Comparison of ENCODE assay signal across 8 mouse cellular contexts in genomic region chr7:27490227-27490542, GRCm38 (mm10). TPM values are rescaled to one million over a fixed set of nuclear protein-coding genes. Genes with fewer than 3 reads are reported as not detected.
A peak's percentile ranks its signal among the peaks of the same experiment; 100 is the strongest.
DNase-seq lines count a peak whose midpoint lies in the region; ATAC-seq and TF ChIP-seq lines count a peak whose summit lies in the region.

No protein-coding gene starts in this region.

- 22% methylated on average over 4 of the region's 4 CpGs for WGBS in heart, embryonic 13.5 days
- 36% methylated on average over 4 of the region's 4 CpGs for WGBS in forebrain, embryonic 15.5 days
- WGBS in liver, embryonic 15.5 days (ENCODE audit: insufficient replicate concordance) = 23% methylated on average over 4 of the region's 4 CpGs

- H3K36me3 ChIP-seq in heart, embryonic 13.5 days = peaks cover 17% of the 10 kb centered on the region
- peaks cover 2% of the 10 kb centered on the region; the same call in 1 of the 2 replicates for H3K36me3 ChIP-seq in ES-Bruce4 (ENCODE audit: control insufficient read depth, insufficient read depth, low read length, poor library complexity, severe bottlenecking)
- no peaks in the 10 kb centered on the region for H3K36me3 ChIP-seq in forebrain, embryonic 15.5 days
- peaks cover 18% of the 10 kb centered on the region for H3K36me3 ChIP-seq in liver, embryonic 15.5 days (replicated peaks)

- no peaks in the 10 kb centered on the region for H3K9me3 ChIP-seq in heart, embryonic 13.5 days
- H3K9me3 ChIP-seq in ES-Bruce4 (replicated peaks; ENCODE audit: control insufficient read depth, insufficient read depth, low read length, poor library complexity, severe bottlenecking) = no peaks in the 10 kb centered on the region
- H3K9me3 ChIP-seq in forebrain, embryonic 15.5 days = no peaks in the 10 kb centered on the region
- no peaks in the 10 kb centered on the region for H3K9me3 ChIP-seq in liver, embryonic 15.5 days (replicated peaks)

- peaks cover 57% of the 10 kb centered on the region for H3K4me1 ChIP-seq in heart, embryonic 13.5 days
- peaks cover 12% of the 10 kb centered on the region for H3K4me1 ChIP-seq in ES-Bruce4 (ENCODE audit: control insufficient read depth, insufficient read depth, low read length)
- H3K4me1 ChIP-seq in forebrain, embryonic 15.5 days = peaks cover 20% of the 10 kb centered on the region
- peaks cover 80% of the 10 kb centered on the region for H3K4me1 ChIP-seq in liver, embryonic 15.5 days (replicated peaks)

- no peaks in the 10 kb centered on the region for H3K27me3 ChIP-seq in heart, embryonic 13.5 days (replicated peaks)
- no peaks in the 10 kb centered on the region for H3K27me3 ChIP-seq in ES-Bruce4 (ENCODE audit: control insufficient read depth, insufficient read depth, low read length, poor library complexity, severe bottlenecking)
- H3K27me3 ChIP-seq in forebrain, embryonic 15.5 days = no peaks in the 10 kb centered on the region
- H3K27me3 ChIP-seq in liver, embryonic 15.5 days = no peaks in the 10 kb centered on the region

- peak overlapping the region; percentile 47 for H3K4me3 ChIP-seq in heart, embryonic 13.5 days
- peak overlapping the region; percentile 49 for H3K4me3 ChIP-seq in ES-Bruce4 (ENCODE audit: low read depth, low read length)
- peak overlapping the region; percentile 35 for H3K4me3 ChIP-seq in forebrain, embryonic 15.5 days
- peak overlapping the region; percentile 63 for H3K4me3 ChIP-seq in liver, embryonic 15.5 days (replicated peaks)

- no peak for TF ChIP-seq CTCF in ES-Bruce4 (IDR thresholded peaks at IDR 0.05; ENCODE audit: low read depth, low read length)

- H3K4me2 ChIP-seq in heart, embryonic 13.5 days = peak overlapping the region; percentile 71
- H3K4me2 ChIP-seq in forebrain, embryonic 15.5 days (replicated peaks) = peak overlapping the region; percentile 51
- H3K4me2 ChIP-seq in liver, embryonic 15.5 days = peak overlapping the region; percentile 91

- H3K9ac ChIP-seq in heart, embryonic 13.5 days = peak overlapping the region; percentile 80
- peak overlapping the region; percentile 56 for H3K9ac ChIP-seq in ES-Bruce4 (ENCODE audit: low read depth, poor library complexity, severe bottlenecking)
- H3K9ac ChIP-seq in forebrain, embryonic 15.5 days (replicated peaks) = peak overlapping the region; percentile 34
- peak overlapping the region; percentile 80 for H3K9ac ChIP-seq in liver, embryonic 15.5 days

- no peak for DNase-seq in heart, postnatal 10 days
- no peak for DNase-seq in frontal cortex, postnatal 36 days (ENCODE audit: low spot score in 2 of 2)
- DNase-seq in left cerebral cortex, adult 18-20 months (ENCODE audit: low spot score in 2 of 2) = no peak
- no peak for DNase-seq in adrenal gland, postnatal 4 days (ENCODE audit: low spot score in 2 of 2)

- TF ChIP-seq POLR2A in ES-Bruce4 (IDR thresholded peaks at IDR 0.05; ENCODE audit: insufficient read depth, low read length) = no peak

- H3K27ac ChIP-seq in heart, embryonic 13.5 days (replicated peaks) = peak overlapping the region; percentile 98
- peak overlapping the region; percentile 75 for H3K27ac ChIP-seq in ES-Bruce4 (ENCODE audit: insufficient read depth, low read length)
- H3K27ac ChIP-seq in forebrain, embryonic 15.5 days (replicated peaks) = peak overlapping the region; percentile 42; the same call in 1 of the 2 replicates
- H3K27ac ChIP-seq in liver, embryonic 15.5 days (replicated peaks) = peak overlapping the region; percentile 95

- intact Hi-C loops in heart, postnatal 10 days (cut with DNase I) = loop anchor here (5.0 kb wide), 1 partner anchor 158 kb away; no protein-coding TSS in a partner anchor

- no peak for ATAC-seq in heart, embryonic 13.5 days (ENCODE audit: extremely low read depth, insufficient number of reproducible peaks, low FRiP score, low TSS enrichment)
- ATAC-seq in forebrain, embryonic 15.5 days (replicated peaks) = no peak
- no peak for ATAC-seq in liver, embryonic 15.5 days (ENCODE audit: insufficient read depth)

- TF ChIP-seq EP300 in ES-Bruce4 (IDR thresholded peaks at IDR 0.05; ENCODE audit: insufficient read depth, low read depth, low read length) = no peak

RNA-seq across cellular contexts. Expression of gene Sertad1, which starts 3.5 kb away (rescaled TPM):
- 32.3 and 37.1 TPM in 2 replicates for polyA plus RNA-seq in heart, embryonic 13.5 days (2015; fragmentation: Nextera tagmentation; extraction: Ambion mirVana)
- 10 to 100 TPM; 13.1 to 13.4 TPM for total RNA-seq in heart, postnatal 10 days (2021)
- polyA plus RNA-seq in ES-Bruce4 (2011; ENCODE audit: insufficient read depth, insufficient read length, low read depth, missing spikeins) = 8.0 and 8.9 TPM in 2 replicates
- 6.4 and 8.3 TPM in 2 replicates for polyA plus RNA-seq in forebrain, embryonic 15.5 days (2015; fragmentation: Nextera tagmentation; extraction: Ambion mirVana)
- 28.2 and 29.6 TPM in 2 replicates for polyA plus RNA-seq in liver, embryonic 15.5 days (2015; fragmentation: Nextera tagmentation; extraction: Ambion mirVana)
- total RNA-seq in left cerebral cortex, adult 18-20 months (2021) = 10 to 100 TPM; 15.3 to 26.9 TPM
- total RNA-seq in adrenal gland, postnatal 4 days (2021) = 10 to 100 TPM; 18.1 to 18.8 TPM

RNA-seq across cellular contexts. Expression of gene Prx, which starts 8.9 kb away (rescaled TPM):
- polyA plus RNA-seq in heart, embryonic 13.5 days (2015; fragmentation: Nextera tagmentation; extraction: Ambion mirVana) = 2.0 and 2.1 TPM in 2 replicates
- 1 to 10 TPM; 3.1 to 3.6 TPM for total RNA-seq in heart, postnatal 10 days (2021)
- polyA plus RNA-seq in ES-Bruce4 (2011; ENCODE audit: insufficient read depth, insufficient read length, low read depth, missing spikeins) = 4.2 and 5.7 TPM in 2 replicates
- 1.1 and 1.3 TPM in 2 replicates for polyA plus RNA-seq in forebrain, embryonic 15.5 days (2015; fragmentation: Nextera tagmentation; extraction: Ambion mirVana)
- polyA plus RNA-seq in liver, embryonic 15.5 days (2015; fragmentation: Nextera tagmentation; extraction: Ambion mirVana) = 0.67 and 0.75 TPM in 2 replicates
- under 1 TPM; 0.23 to 0.33 TPM for total RNA-seq in left cerebral cortex, adult 18-20 months (2021)
- total RNA-seq in adrenal gland, postnatal 4 days (2021) = 1 to 10 TPM; 7.0 to 8.8 TPM

RNA-seq across cellular contexts. Expression of gene Sertad3, which starts 16.6 kb away (rescaled TPM):
- polyA plus RNA-seq in heart, embryonic 13.5 days (2015; fragmentation: Nextera tagmentation; extraction: Ambion mirVana) = 21.1 and 23.2 TPM in 2 replicates
- 10 to 100 TPM in 1 of 2 experiments, 1 to 10 TPM in 1; 9.1 to 10.4 TPM for total RNA-seq in heart, postnatal 10 days (2021)
- polyA plus RNA-seq in ES-Bruce4 (2011; ENCODE audit: insufficient read depth, insufficient read length, low read depth, missing spikeins) = 10.9 and 11.8 TPM in 2 replicates
- 13.8 and 14.3 TPM in 2 replicates for polyA plus RNA-seq in forebrain, embryonic 15.5 days (2015; fragmentation: Nextera tagmentation; extraction: Ambion mirVana)
- 35.6 and 38.9 TPM in 2 replicates for polyA plus RNA-seq in liver, embryonic 15.5 days (2015; fragmentation: Nextera tagmentation; extraction: Ambion mirVana)
- 1 to 10 TPM; 3.5 to 3.9 TPM for total RNA-seq in left cerebral cortex, adult 18-20 months (2021)
- total RNA-seq in adrenal gland, postnatal 4 days (2021) = 10 to 100 TPM; 16.7 to 17.3 TPM

RNA-seq across cellular contexts. Expression of gene Hipk4, which starts 32.9 kb away (rescaled TPM):
- 0.20 and 0.36 TPM in 2 replicates for polyA plus RNA-seq in heart, embryonic 13.5 days (2015; fragmentation: Nextera tagmentation; extraction: Ambion mirVana)
- total RNA-seq in heart, postnatal 10 days (2021) = under 1 TPM; 0.31 to 0.55 TPM
- 1.4 and 1.5 TPM in 2 replicates for polyA plus RNA-seq in ES-Bruce4 (2011; ENCODE audit: insufficient read depth, insufficient read length, low read depth, missing spikeins)
- polyA plus RNA-seq in forebrain, embryonic 15.5 days (2015; fragmentation: Nextera tagmentation; extraction: Ambion mirVana) = 0.42 and 0.43 TPM in 2 replicates
- 0.10 and 0.16 TPM in 2 replicates for polyA plus RNA-seq in liver, embryonic 15.5 days (2015; fragmentation: Nextera tagmentation; extraction: Ambion mirVana)
- total RNA-seq in left cerebral cortex, adult 18-20 months (2021) = under 1 TPM in 1 of 2 experiments, not detected in 1; 0.14 TPM
- 1 to 10 TPM; 1.4 to 1.8 TPM for total RNA-seq in adrenal gland, postnatal 4 days (2021)

RNA-seq across cellular contexts. Expression of gene Blvrb, which starts 42.4 kb away (rescaled TPM):
- polyA plus RNA-seq in heart, embryonic 13.5 days (2015; fragmentation: Nextera tagmentation; extraction: Ambion mirVana) = 84.7 and 89.0 TPM in 2 replicates
- total RNA-seq in heart, postnatal 10 days (2021) = 10 to 100 TPM; 38.2 to 40.8 TPM
- polyA plus RNA-seq in ES-Bruce4 (2011; ENCODE audit: insufficient read depth, insufficient read length, low read depth, missing spikeins) = 44.1 and 44.3 TPM in 2 replicates
- 15.8 and 17.1 TPM in 2 replicates for polyA plus RNA-seq in forebrain, embryonic 15.5 days (2015; fragmentation: Nextera tagmentation; extraction: Ambion mirVana)
- 920 and 1,009 TPM in 2 replicates for polyA plus RNA-seq in liver, embryonic 15.5 days (2015; fragmentation: Nextera tagmentation; extraction: Ambion mirVana)
- 10 to 100 TPM; 20.8 to 21.3 TPM for total RNA-seq in left cerebral cortex, adult 18-20 months (2021)
- total RNA-seq in adrenal gland, postnatal 4 days (2021) = 10 to 100 TPM; 58.4 to 62.1 TPM

Comparison
In these comparisons a context has a peak if more than half of its experiments do, and no peak if none do; other contexts are left out.
1. H3K27ac ChIP-seq: peak in every context shown above with its lines; median percentile 98 in heart, embryonic 13.5 days; 95 in liver, embryonic 15.5 days; 75 in ES-Bruce4; 42 in forebrain, embryonic 15.5 days.